Mouse (Mus musculus) liver, embryonic 14.5 days (tissue): ENCODE data around the gene Chd8.

Experiments used
- CTCF ChIP-seq: IDR thresholded peaks from 2 replicates; pipeline ENCODE4 v1.5.1; 2016; ENCODE audit warnings: antibody characterized with exemption, low read depth, control low read depth
- EP300 ChIP-seq: IDR thresholded peaks from 2 replicates; pipeline ENCODE4 v1.6.1; 2016; ENCODE audit warnings: antibody characterized with exemption, low read depth

- TF ChIP-seq EP300 (no peak), CTCF (no peak)
Measured at GRCm38 (mm10) chr14:52217261-52217660, 40.3 kb downstream of the Chd8 start.
